Comparison of ENCODE assay signal across 10 mouse cellular contexts in the genomic region with DNA sequence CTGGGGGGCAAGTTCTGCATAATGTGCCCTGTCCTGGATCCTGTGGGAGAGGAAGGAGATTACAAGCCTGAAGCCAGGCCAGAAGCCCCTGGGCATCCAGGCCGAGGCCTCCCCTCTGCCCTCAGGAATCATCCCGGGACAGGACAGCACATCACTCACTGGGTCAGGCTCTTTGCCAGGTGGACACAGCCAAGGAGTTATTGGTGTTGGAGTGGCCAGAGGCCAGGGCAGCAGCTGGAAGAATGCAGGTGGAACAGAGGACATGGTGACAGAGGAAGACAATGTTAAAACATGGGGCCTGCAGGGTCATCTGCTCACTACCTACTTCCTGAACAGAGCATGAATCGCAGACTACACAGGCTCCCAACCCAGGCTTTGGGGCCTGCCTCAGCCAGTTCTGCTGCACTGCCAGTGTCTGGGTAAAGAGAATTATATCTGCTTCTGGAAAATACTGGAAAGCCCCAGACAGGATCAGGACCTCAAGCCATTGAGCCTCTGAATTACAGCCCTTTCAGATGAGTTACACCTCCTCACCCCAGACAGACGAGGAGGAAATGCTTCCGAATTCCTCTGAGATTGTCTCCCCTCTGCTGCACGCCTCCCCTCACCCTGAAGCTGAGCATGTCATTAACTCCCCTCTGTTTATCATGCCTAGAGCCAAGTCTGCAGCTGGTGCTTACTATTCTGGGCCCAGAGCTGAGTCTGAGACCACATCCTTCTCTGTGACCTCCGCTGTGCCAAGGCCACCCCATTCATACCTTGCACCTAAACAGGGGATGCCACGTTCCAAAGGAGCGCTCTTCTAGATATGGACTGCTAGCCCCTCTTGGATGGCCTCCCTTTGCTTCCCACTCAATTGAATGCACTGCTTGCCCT. TPM values are rescaled to one million over a fixed set of nuclear protein-coding genes. Genes with fewer than 3 reads are reported as not detected.
DNase-seq lines count a peak whose midpoint lies in the region; ATAC-seq and TF ChIP-seq lines count a peak whose summit lies in the region.
"Had no signal": no experiment of that assay in that cellular context is flagged by ENCODE, and none has a peak within 500 bp of the region (broad histone marks: within the 10 kb centered on the region; RNA-seq: fewer than 3 reads in every experiment).

No protein-coding gene starts in this region.

- WGBS in hindbrain, embryonic 14.5 days, result 67% methylated on average over 9 of the region's 9 CpGs
- 75% methylated on average over 9 of the region's 9 CpGs for WGBS in hindbrain, embryonic 12.5 days
- WGBS in midbrain, embryonic 13.5 days, result 73% methylated on average over 9 of the region's 9 CpGs
- 61% methylated on average over 9 of the region's 9 CpGs for WGBS in midbrain, postnatal 0 days
- 65% methylated on average over 9 of the region's 9 CpGs for WGBS in neural tube, embryonic 12.5 days

- H3K4me1 ChIP-seq in hindbrain, embryonic 14.5 days (replicated peaks; ENCODE audit: control insufficient read depth, insufficient read depth, low read length), result peaks cover 10% of the 10 kb centered on the region
- peaks cover 26% of the 10 kb centered on the region for H3K4me1 ChIP-seq in hindbrain, embryonic 12.5 days
- peaks cover 11% of the 10 kb centered on the region; the same call in 1 of the 2 replicates for H3K4me1 ChIP-seq in midbrain, embryonic 13.5 days (replicated peaks)
- peaks cover 3% of the 10 kb centered on the region; the same call in 1 of the 2 replicates for H3K4me1 ChIP-seq in midbrain, postnatal 0 days (ENCODE audit: insufficient read depth, low read length)
- H3K4me1 ChIP-seq in neural tube, embryonic 12.5 days, result peaks cover 10% of the 10 kb centered on the region; the same call in 1 of the 2 replicates

- TF ChIP-seq CTCF in midbrain, postnatal 0 days (IDR thresholded peaks at IDR 0.05), result no peak

- no peak overlapping the region for H3K4me2 ChIP-seq in hindbrain, embryonic 14.5 days (replicated peaks)
- H3K4me2 ChIP-seq in hindbrain, embryonic 12.5 days (replicated peaks), result no peak overlapping the region
- no peak overlapping the region for H3K4me2 ChIP-seq in midbrain, embryonic 13.5 days (replicated peaks)
- no peak overlapping the region for H3K4me2 ChIP-seq in midbrain, postnatal 0 days (ENCODE audit: low read depth, low read length, poor library complexity, severe bottlenecking)
- no peak overlapping the region for H3K4me2 ChIP-seq in neural tube, embryonic 12.5 days (replicated peaks)
- H3K4me2 ChIP-seq: embryonic facial prominence, embryonic 12.5 days had no signal

- no peak overlapping the region for H3K4me3 ChIP-seq in hindbrain, embryonic 14.5 days (replicated peaks; ENCODE audit: low read length)
- no peak overlapping the region for H3K4me3 ChIP-seq in hindbrain, embryonic 12.5 days
- H3K4me3 ChIP-seq in midbrain, embryonic 13.5 days (replicated peaks), result no peak overlapping the region
- no peak overlapping the region for H3K4me3 ChIP-seq in midbrain, postnatal 0 days (ENCODE audit: low read depth, low read length)
- no peak overlapping the region for H3K4me3 ChIP-seq in neural tube, embryonic 12.5 days
- H3K4me3 ChIP-seq: embryonic facial prominence, embryonic 12.5 days had no signal

- no peaks in the 10 kb centered on the region for H3K27me3 ChIP-seq in hindbrain, embryonic 14.5 days (ENCODE audit: control insufficient read depth, insufficient read depth, low read length)
- H3K27me3 ChIP-seq in hindbrain, embryonic 12.5 days, result no peaks in the 10 kb centered on the region
- no peaks in the 10 kb centered on the region for H3K27me3 ChIP-seq in midbrain, embryonic 13.5 days
- no peaks in the 10 kb centered on the region for H3K27me3 ChIP-seq in midbrain, postnatal 0 days (ENCODE audit: insufficient read depth, low read length)
- H3K27me3 ChIP-seq in neural tube, embryonic 12.5 days (replicated peaks), result no peaks in the 10 kb centered on the region
- H3K27me3 ChIP-seq: embryonic facial prominence, embryonic 12.5 days; Patski had no signal

- peak; percentile 18 for DNase-seq in adrenal gland, postnatal 14 days
- DNase-seq in adrenal gland, postnatal 4 days (ENCODE audit: low spot score in 2 of 2), result no peak
- no peak for DNase-seq in hindbrain, embryonic 14.5 days (ENCODE audit: low spot score)
- DNase-seq in midbrain, postnatal 0 days (ENCODE audit: low spot score), result no peak
- DNase-seq in cerebellum, postnatal 4 days (ENCODE audit: low spot score in 2 of 2), result no peak

- H3K27ac ChIP-seq in hindbrain, embryonic 14.5 days, result peak overlapping the region; percentile 52; the same call in 1 of the 2 replicates
- no peak overlapping the region for H3K27ac ChIP-seq in hindbrain, embryonic 12.5 days
- H3K27ac ChIP-seq in midbrain, embryonic 13.5 days, result peak overlapping the region; percentile 14; the same call in 1 of the 2 replicates
- H3K27ac ChIP-seq in midbrain, postnatal 0 days (ENCODE audit: low read depth, low read length), result no peak overlapping the region
- no peak overlapping the region for H3K27ac ChIP-seq in neural tube, embryonic 12.5 days
- H3K27ac ChIP-seq: embryonic facial prominence, embryonic 12.5 days had no signal

- H3K9me3 ChIP-seq in hindbrain, embryonic 14.5 days (ENCODE audit: control insufficient read depth, low read length), result no peaks in the 10 kb centered on the region
- H3K9me3 ChIP-seq in hindbrain, embryonic 12.5 days (replicated peaks), result no peaks in the 10 kb centered on the region
- no peaks in the 10 kb centered on the region for H3K9me3 ChIP-seq in midbrain, embryonic 13.5 days
- no peaks in the 10 kb centered on the region for H3K9me3 ChIP-seq in midbrain, postnatal 0 days (ENCODE audit: low read length)
- H3K9me3 ChIP-seq in neural tube, embryonic 12.5 days, result no peaks in the 10 kb centered on the region
- H3K9me3 ChIP-seq: embryonic facial prominence, embryonic 12.5 days had no signal

- H3K9ac ChIP-seq in hindbrain, embryonic 14.5 days, result peak overlapping the region; percentile 26; the same call in 1 of the 2 replicates
- no peak overlapping the region for H3K9ac ChIP-seq in hindbrain, embryonic 12.5 days
- H3K9ac ChIP-seq in midbrain, embryonic 13.5 days (replicated peaks), result no peak overlapping the region
- H3K9ac ChIP-seq in midbrain, postnatal 0 days (replicated peaks; ENCODE audit: low read length, poor library complexity, severe bottlenecking), result no peak overlapping the region
- H3K9ac ChIP-seq in neural tube, embryonic 12.5 days, result 0 out of 2 replicates have a peak overlapping the region, but pooled peaks have one; percentile 3
- H3K9ac ChIP-seq: embryonic facial prominence, embryonic 12.5 days had no signal

- no peaks in the 10 kb centered on the region for H3K36me3 ChIP-seq in hindbrain, embryonic 14.5 days (replicated peaks; ENCODE audit: control insufficient read depth, insufficient read depth)
- H3K36me3 ChIP-seq in hindbrain, embryonic 12.5 days, result no peaks in the 10 kb centered on the region
- no peaks in the 10 kb centered on the region for H3K36me3 ChIP-seq in midbrain, embryonic 13.5 days
- no peaks in the 10 kb centered on the region for H3K36me3 ChIP-seq in midbrain, postnatal 0 days (ENCODE audit: insufficient read depth, low read length)
- no peaks in the 10 kb centered on the region for H3K36me3 ChIP-seq in neural tube, embryonic 12.5 days
- H3K36me3 ChIP-seq: embryonic facial prominence, embryonic 12.5 days had no signal

- ATAC-seq in hindbrain, embryonic 14.5 days (ENCODE audit: low FRiP score), result 0 out of 2 replicates have a peak, but pooled peaks have one; percentile 5
- no peak for ATAC-seq in hindbrain, embryonic 12.5 days (ENCODE audit: low FRiP score)
- ATAC-seq in midbrain, embryonic 13.5 days, result no peak
- no peak for ATAC-seq in midbrain, postnatal 0 days (ENCODE audit: low FRiP score)
- ATAC-seq in neural tube, embryonic 12.5 days (ENCODE audit: low FRiP score, low read depth), result no peak
- ATAC-seq: Patski had no signal

RNA-seq across cellular contexts. Expression of a gene that starts 11.5 kb away (rescaled TPM):
- total RNA-seq in adrenal gland, postnatal 14 days (2021), result 3.1 and 5.8 TPM in 2 replicates
- total RNA-seq in adrenal gland, postnatal 4 days (2021), result 1 to 10 TPM; 5.8 to 6.0 TPM
- 4.3 and 5.0 TPM in 2 replicates for polyA plus RNA-seq in hindbrain, embryonic 14.5 days (2014; fragmentation: Nextera tagmentation; extraction: Ambion mirVana)
- polyA plus RNA-seq in hindbrain, embryonic 12.5 days (2016; fragmentation: Nextera tagmentation; extraction: Ambion mirVana), result 3.6 and 4.5 TPM in 2 replicates
- polyA plus RNA-seq in midbrain, embryonic 13.5 days (2015; fragmentation: Nextera tagmentation; extraction: Ambion mirVana), result 2.7 and 3.5 TPM in 2 replicates
- 7.8 and 9.0 TPM in 2 replicates for total RNA-seq in midbrain, postnatal 0 days (2014; rRNA removed)
- 5.1 and 5.3 TPM in 2 replicates for polyA plus RNA-seq in midbrain, postnatal 0 days (2015; fragmentation: Nextera tagmentation; extraction: Ambion mirVana)
- polyA plus RNA-seq in neural tube, embryonic 12.5 days (2016; fragmentation: Nextera tagmentation; extraction: Ambion mirVana), result 3.7 and 3.9 TPM in 2 replicates

Comparison
In these comparisons a context has a peak if more than half of its experiments do, and no peak if none do; other contexts are left out.
1. H3K27ac ChIP-seq: peak in hindbrain, embryonic 14.5 days (single experiment) and midbrain, embryonic 13.5 days (single experiment); none in hindbrain, embryonic 12.5 days (single experiment), midbrain, postnatal 0 days (single experiment) and neural tube, embryonic 12.5 days (single experiment).
2. H3K9ac ChIP-seq: peak in hindbrain, embryonic 14.5 days (single experiment) and neural tube, embryonic 12.5 days (single experiment); none in hindbrain, embryonic 12.5 days (single experiment), midbrain, embryonic 13.5 days (single experiment) and midbrain, postnatal 0 days (single experiment).